Mouse (Mus musculus): ENCODE measurements around the gene Sox5. TPM values are rescaled to one million over a fixed set of nuclear protein-coding genes. Genes with fewer than 3 reads are reported as not detected.

Sox5 gene
- polyA plus RNA-seq, 1 experiment from 2014 or later: 34.8 TPM

DNA sequence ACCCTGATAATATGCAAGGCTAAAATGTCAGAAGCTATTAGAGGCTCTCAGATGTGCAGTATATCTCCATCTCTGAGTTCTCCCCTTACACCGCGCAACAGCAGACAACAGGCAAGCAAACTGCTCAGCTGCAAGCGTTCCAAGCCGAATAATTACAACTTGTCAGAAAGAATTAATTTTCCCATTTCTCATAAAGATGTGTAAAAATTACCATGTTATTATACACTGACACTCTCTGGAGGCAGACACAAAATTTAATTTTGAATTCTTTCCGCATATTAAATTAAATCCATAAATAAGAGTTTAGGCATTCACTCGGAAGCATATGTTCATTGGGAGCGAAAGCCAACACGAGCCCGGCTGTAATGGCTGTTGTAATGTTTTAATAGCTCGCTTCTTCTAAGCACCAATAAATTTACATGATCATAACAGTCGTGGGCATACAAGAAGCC lies 414.1 kb downstream of the Sox5 start:
- Histone ChIP-seq H3K4me1 (peaks cover 14% of the 10 kb centered on the region), H3K36me3 (no peaks in the 10 kb centered on the region), H3K4me2 (peak overlapping the region; percentile 7; the same call in 1 of the 2 replicates), H3K9me3 (replicated peaks) (no peaks in the 10 kb centered on the region), H3K4me3 (replicated peaks) (no peak overlapping the region), H3K9ac (replicated peaks) (no peak overlapping the region), H3K27ac (replicated peaks) (no peak overlapping the region), H3K27me3 (replicated peaks) (peaks cover 18% of the 10 kb centered on the region)
- WGBS: 36% methylated on average over 11 of the region's 11 CpGs
- ATAC-seq (ENCODE audit: low FRiP score): peak; percentile 87

DNA sequence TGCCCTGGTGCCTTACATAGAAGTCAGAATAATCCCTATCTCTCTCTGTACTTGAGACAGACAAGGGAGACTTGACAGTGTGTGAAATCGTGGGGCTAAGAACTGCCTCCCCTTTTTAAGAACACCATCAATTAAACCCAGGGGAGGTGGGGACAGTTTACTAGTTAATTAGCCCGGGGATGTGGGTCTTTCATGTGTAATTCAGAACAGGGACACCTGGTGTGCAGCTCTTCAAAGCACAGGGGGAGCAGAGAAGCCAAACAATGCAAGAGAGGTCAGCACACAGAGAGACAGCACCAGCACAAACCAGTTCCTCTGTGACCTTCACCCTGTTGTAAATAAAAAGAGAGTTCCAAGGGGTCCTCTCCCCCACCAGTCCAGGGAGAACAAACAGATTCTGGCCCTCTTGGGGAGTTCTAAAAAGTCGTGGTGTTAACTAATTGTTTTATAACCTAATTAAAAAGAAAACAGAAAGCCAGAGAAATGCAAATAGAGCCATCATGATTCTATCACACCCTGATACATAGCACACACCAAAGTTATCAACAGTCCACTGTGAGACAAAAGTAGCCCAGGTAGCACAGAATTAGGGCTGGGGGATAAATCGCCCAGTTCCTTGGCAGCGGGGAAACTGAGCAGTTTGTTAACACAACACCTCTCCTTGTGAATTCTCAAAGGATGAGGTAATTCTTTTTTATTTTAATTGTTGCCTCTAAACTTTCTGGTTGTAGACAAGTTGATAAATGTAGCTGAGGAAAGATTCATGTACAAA lies 420.3 kb downstream of the Sox5 start:
- 9% methylated on average over 5 of the region's 5 CpGs for WGBS
- ATAC-seq (ENCODE audit: low FRiP score): no peak
- H3K4me1 ChIP-seq: peaks cover 11% of the 10 kb centered on the region
- no peak overlapping the region for H3K4me2 ChIP-seq
- no peak overlapping the region for H3K9ac ChIP-seq (replicated peaks)
- H3K36me3 ChIP-seq: no peaks in the 10 kb centered on the region
- H3K9me3 ChIP-seq (replicated peaks): no peaks in the 10 kb centered on the region
- no peak overlapping the region for H3K27ac ChIP-seq (replicated peaks)
- no peak overlapping the region for H3K4me3 ChIP-seq (replicated peaks)
- peaks cover 21% of the 10 kb centered on the region for H3K27me3 ChIP-seq (replicated peaks)

GRCm38 (mm10) chr6:144357081-144357480 lies 424.7 kb downstream of the Sox5 start:
- Histone ChIP-seq H3K4me3 (replicated peaks) (no peak overlapping the region), H3K9me3 (replicated peaks) (no peaks in the 10 kb centered on the region), H3K27me3 (replicated peaks) (peaks cover 8% of the 10 kb centered on the region; the same call in 1 of the 2 replicates), H3K4me2 (no peak overlapping the region), H3K9ac (replicated peaks) (no peak overlapping the region), H3K27ac (replicated peaks) (no peak overlapping the region), H3K4me1 (peaks cover 11% of the 10 kb centered on the region), H3K36me3 (no peaks in the 10 kb centered on the region)
- WGBS: 93% methylated on average over 4 of the region's 4 CpGs
- no peak for ATAC-seq (ENCODE audit: low FRiP score)

DNA sequence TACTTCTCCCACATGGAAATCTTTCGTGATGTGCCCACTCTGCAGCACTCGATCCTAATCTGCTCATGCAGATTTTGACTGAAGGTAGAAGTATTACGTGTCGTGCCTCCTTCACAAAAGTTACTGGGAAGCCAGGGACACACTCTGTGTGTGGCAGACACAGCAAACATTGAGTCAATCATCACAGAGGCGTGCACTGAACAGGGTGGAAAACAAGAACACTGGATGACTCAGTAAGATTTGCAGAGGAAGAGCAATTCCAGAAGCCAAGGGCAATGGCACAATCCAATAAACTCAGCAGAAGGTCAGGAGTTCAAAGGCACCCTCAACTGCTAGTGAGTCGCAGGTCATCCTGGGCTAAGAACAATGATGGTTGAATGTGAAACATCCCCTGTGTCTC lies 430.7 kb downstream of the Sox5 start:
- Histone ChIP-seq H3K4me2 (no peak overlapping the region), H3K9me3 (replicated peaks) (no peaks in the 10 kb centered on the region), H3K27ac (replicated peaks) (no peak overlapping the region), H3K4me1 (no peaks in the 10 kb centered on the region), H3K4me3 (replicated peaks) (no peak overlapping the region), H3K27me3 (replicated peaks) (no peaks in the 10 kb centered on the region), H3K9ac (replicated peaks) (no peak overlapping the region), H3K36me3 (no peaks in the 10 kb centered on the region)
- WGBS: 93% methylated on average over 6 of the region's 6 CpGs
- no peak for ATAC-seq (ENCODE audit: low FRiP score)

DNA sequence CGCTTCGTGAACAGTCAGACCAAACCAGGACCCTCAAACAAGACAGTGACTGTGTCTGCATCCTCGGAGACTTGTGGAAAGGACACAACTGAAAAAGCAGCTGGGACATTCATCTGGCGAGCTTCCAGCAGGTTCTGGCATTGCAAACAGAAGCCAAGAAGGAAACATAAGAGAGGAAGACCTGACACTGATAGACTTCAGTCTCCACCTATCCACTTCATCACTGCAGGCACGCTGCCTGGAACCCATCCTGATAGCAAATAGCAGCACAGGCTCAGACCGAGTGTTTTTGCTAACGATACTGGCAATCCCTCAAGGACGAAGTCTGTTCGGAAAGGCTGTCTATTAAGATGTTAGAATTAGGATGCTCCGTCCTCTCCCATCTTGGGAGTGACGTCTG lies 438.4 kb downstream of the Sox5 start:
- Histone ChIP-seq H3K4me3 (replicated peaks) (no peak overlapping the region), H3K27me3 (replicated peaks) (no peaks in the 10 kb centered on the region), H3K4me2 (no peak overlapping the region), H3K27ac (replicated peaks) (no peak overlapping the region), H3K9ac (replicated peaks) (no peak overlapping the region), H3K4me1 (0 out of 2 replicates have a peak, but pooled peaks cover 3% of the 10 kb centered on the region), H3K36me3 (no peaks in the 10 kb centered on the region), H3K9me3 (replicated peaks) (no peaks in the 10 kb centered on the region)
- ATAC-seq (ENCODE audit: low FRiP score): no peak
- WGBS: 54% methylated on average over 11 of the region's 11 CpGs

DNA sequence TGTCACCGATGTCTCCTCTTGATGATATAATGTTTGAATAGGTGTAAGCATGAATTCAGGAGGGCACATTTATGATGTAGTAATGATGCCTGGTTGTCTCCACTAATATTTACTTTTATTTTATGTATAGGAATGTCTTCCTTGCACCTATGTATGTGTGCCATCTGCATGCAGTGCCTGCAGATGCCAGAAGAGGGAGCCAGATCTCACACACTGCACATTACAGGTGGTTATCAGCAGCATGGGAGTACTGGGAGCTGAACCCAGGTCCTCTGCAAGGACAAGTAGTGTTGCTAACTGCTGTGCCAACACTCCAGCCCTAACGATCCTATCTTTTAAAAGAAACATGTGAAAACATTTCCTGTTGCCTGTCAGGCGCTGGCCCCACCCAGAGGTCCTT lies 442.2 kb downstream of the Sox5 start:
- over 99% methylated on average over 3 of the region's 3 CpGs for WGBS
- Histone ChIP-seq H3K27ac (replicated peaks) (no peak overlapping the region), H3K36me3 (no peaks in the 10 kb centered on the region), H3K4me1 (0 out of 2 replicates have a peak, but pooled peaks cover 3% of the 10 kb centered on the region), H3K27me3 (replicated peaks) (0 out of 2 replicates have a peak, but pooled peaks cover 3% of the 10 kb centered on the region), H3K4me3 (replicated peaks) (no peak overlapping the region), H3K4me2 (no peak overlapping the region), H3K9me3 (replicated peaks) (no peaks in the 10 kb centered on the region), H3K9ac (replicated peaks) (no peak overlapping the region)
- ATAC-seq (ENCODE audit: low FRiP score): no peak

- Histone ChIP-seq H3K9ac (replicated peaks) (no peak overlapping the region), H3K27ac (replicated peaks) (no peak overlapping the region), H3K4me2 (no peak overlapping the region), H3K4me3 (replicated peaks) (no peak overlapping the region), H3K9me3 (replicated peaks) (no peaks in the 10 kb centered on the region), H3K4me1 (0 out of 2 replicates have a peak, but pooled peaks cover 3% of the 10 kb centered on the region), H3K27me3 (replicated peaks) (0 out of 2 replicates have a peak, but pooled peaks cover 3% of the 10 kb centered on the region), H3K36me3 (no peaks in the 10 kb centered on the region)
- WGBS: 65% methylated on average over 13 of the region's 13 CpGs
- ATAC-seq (ENCODE audit: low FRiP score): no peak
These were observed 442.8 kb downstream of the Sox5 start for GRCm38 (mm10) chr6:144339006-144339405.

GRCm38 (mm10) chr6:144338221-144338620 lies 443.6 kb downstream of the Sox5 start:
- H3K9me3 ChIP-seq (replicated peaks): no peaks in the 10 kb centered on the region
- no peak overlapping the region for H3K9ac ChIP-seq (replicated peaks)
- H3K27me3 ChIP-seq (replicated peaks): 0 out of 2 replicates have a peak, but pooled peaks cover 3% of the 10 kb centered on the region
- H3K36me3 ChIP-seq: no peaks in the 10 kb centered on the region
- WGBS: 43% methylated on average over 4 of the region's 4 CpGs
- ATAC-seq (ENCODE audit: low FRiP score): no peak
- no peak overlapping the region for H3K4me3 ChIP-seq (replicated peaks)
- no peak overlapping the region for H3K4me2 ChIP-seq
- H3K27ac ChIP-seq (replicated peaks): no peak overlapping the region
- H3K4me1 ChIP-seq: 0 out of 2 replicates have a peak, but pooled peaks cover under 1% of the 10 kb centered on the region

GRCm38 (mm10) chr6:144337436-144337969 lies 444.3 kb downstream of the Sox5 start:
- H3K27ac ChIP-seq (replicated peaks): no peak overlapping the region
- no peak overlapping the region for H3K9ac ChIP-seq (replicated peaks)
- 0 out of 2 replicates have a peak, but pooled peaks cover 3% of the 10 kb centered on the region for H3K27me3 ChIP-seq (replicated peaks)
- H3K4me3 ChIP-seq (replicated peaks): no peak overlapping the region
- H3K36me3 ChIP-seq: no peaks in the 10 kb centered on the region
- ATAC-seq (ENCODE audit: low FRiP score): no peak
- H3K4me1 ChIP-seq: no peaks in the 10 kb centered on the region
- H3K4me2 ChIP-seq: peak overlapping the region; percentile 4; the same call in 1 of the 2 replicates
- H3K9me3 ChIP-seq (replicated peaks): no peaks in the 10 kb centered on the region
- WGBS: 19% methylated on average over 14 of the region's 14 CpGs

DNA sequence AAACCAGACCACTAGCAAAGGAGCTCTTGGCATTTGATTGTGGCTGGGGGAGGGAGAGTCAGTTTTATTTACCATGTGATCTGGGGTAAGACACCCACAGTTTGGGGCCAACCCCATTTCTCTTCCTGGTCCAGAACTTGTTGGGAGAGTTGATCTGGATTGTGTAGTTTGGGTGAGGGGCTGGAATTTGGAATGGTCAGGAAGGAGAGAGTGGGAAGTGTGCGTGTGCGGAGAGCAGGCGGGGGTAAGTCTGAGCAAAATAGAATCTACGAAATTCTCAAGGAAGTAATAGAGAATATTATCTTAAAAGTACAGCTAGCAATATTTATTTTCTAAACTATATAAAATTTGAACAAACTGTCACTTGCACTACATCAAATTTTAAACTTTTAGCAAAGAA lies 445.0 kb downstream of the Sox5 start:
- Histone ChIP-seq H3K9ac (replicated peaks) (no peak overlapping the region), H3K9me3 (replicated peaks) (no peaks in the 10 kb centered on the region), H3K4me1 (no peaks in the 10 kb centered on the region), H3K4me3 (replicated peaks) (no peak overlapping the region), H3K36me3 (no peaks in the 10 kb centered on the region), H3K27ac (replicated peaks) (no peak overlapping the region), H3K27me3 (replicated peaks) (0 out of 2 replicates have a peak, but pooled peaks cover 3% of the 10 kb centered on the region), H3K4me2 (no peak overlapping the region)
- 94% methylated on average over 4 of the region's 4 CpGs for WGBS
- ATAC-seq (ENCODE audit: low FRiP score): no peak

GRCm38 (mm10) chr6:144333146-144333545 lies 448.6 kb downstream of the Sox5 start:
- 0 out of 2 replicates have a peak, but pooled peaks cover 3% of the 10 kb centered on the region for H3K27me3 ChIP-seq (replicated peaks)
- no peak overlapping the region for H3K27ac ChIP-seq (replicated peaks)
- no peaks in the 10 kb centered on the region for H3K4me1 ChIP-seq
- H3K4me3 ChIP-seq (replicated peaks): no peak overlapping the region
- 96% methylated on average over 4 of the region's 4 CpGs for WGBS
- no peak for ATAC-seq (ENCODE audit: low FRiP score)
- no peak overlapping the region for H3K9ac ChIP-seq (replicated peaks)
- no peaks in the 10 kb centered on the region for H3K36me3 ChIP-seq
- H3K9me3 ChIP-seq (replicated peaks): no peaks in the 10 kb centered on the region
- no peak overlapping the region for H3K4me2 ChIP-seq

- no peak overlapping the region for H3K4me2 ChIP-seq
- no peaks in the 10 kb centered on the region for H3K36me3 ChIP-seq
- ATAC-seq (ENCODE audit: low FRiP score): no peak
- 87% methylated on average over 4 of the region's 4 CpGs for WGBS
- 0 out of 2 replicates have a peak, but pooled peaks cover 3% of the 10 kb centered on the region for H3K27me3 ChIP-seq (replicated peaks)
- no peaks in the 10 kb centered on the region for H3K4me1 ChIP-seq
- H3K9ac ChIP-seq (replicated peaks): no peak overlapping the region
- no peaks in the 10 kb centered on the region for H3K9me3 ChIP-seq (replicated peaks)
- H3K4me3 ChIP-seq (replicated peaks): no peak overlapping the region
- no peak overlapping the region for H3K27ac ChIP-seq (replicated peaks)
These were observed 449.8 kb downstream of the Sox5 start for GRCm38 (mm10) chr6:144332027-144332426.

Data from neural tube, embryonic 15.5 days (tissue).